Mouse (Mus musculus): ENCODE results near the gene Zfp708. TPM values are rescaled to one million over a fixed set of nuclear protein-coding genes. Genes with fewer than 3 reads are reported as not detected.

Gene Zfp708
- polyA plus RNA-seq, 1 experiment from 2014 or later: 0.60 TPM

DNA sequence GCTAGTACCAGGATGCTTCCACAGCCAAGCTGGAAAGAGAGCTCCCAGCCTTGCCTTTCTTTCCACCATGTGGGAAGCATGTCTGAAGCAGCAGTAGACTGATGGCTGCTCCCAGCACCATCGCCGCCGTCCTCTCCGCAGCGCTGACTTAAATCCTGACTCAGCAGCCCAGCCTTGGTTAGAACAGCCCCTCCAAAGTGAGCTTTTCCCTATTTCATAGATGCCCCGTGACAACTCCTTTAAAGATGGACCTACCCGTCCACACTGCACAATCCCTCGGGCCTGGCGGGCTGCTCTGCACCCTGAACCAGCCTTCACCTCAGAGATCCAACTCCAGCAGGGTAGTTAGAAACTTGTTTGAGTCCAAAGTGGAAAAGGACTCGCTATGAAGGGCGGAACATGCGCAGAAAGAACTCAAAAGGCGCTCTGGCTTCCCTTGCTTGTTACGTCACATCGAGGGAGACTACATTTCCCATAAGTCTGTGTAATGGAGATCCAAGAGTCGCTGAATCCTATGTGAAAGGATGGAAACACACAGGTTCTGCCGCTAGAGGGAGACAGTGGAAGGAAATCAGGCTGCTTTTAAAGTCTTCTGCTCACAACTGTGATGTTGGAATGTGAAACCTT is 10.5 kb upstream of the Zfp708 start, which contains the start of gene Gm28557:
Gene Gm28557 (minus strand): TSS at position 411 of the 627 bp plus-strand sequence.
- ATAC-seq (ENCODE audit: low read depth): peak; percentile 97
- Histone ChIP-seq H3K4me1 (ENCODE audit: control insufficient read depth, low read depth, low read length) (peaks cover 9% of the 10 kb centered on the region), H3K9ac (ENCODE audit: low read depth, low read length) (peak within 1 kb of the TSS; percentile 81), H3K27me3 (ENCODE audit: control insufficient read depth, insufficient read depth, low read depth, low read length) (no peaks in the 10 kb centered on the region), H3K9me3 (replicated peaks; ENCODE audit: control insufficient read depth, low read length) (no peaks in the 10 kb centered on the region), H3K4me2 (ENCODE audit: low read depth, low read length) (peak within 1 kb of the TSS; percentile 77), H3K4me3 (ENCODE audit: low read depth, low read length) (peak within 1 kb of the TSS; percentile 76), H3K36me3 (ENCODE audit: control insufficient read depth, insufficient read depth) (peaks cover 6% of the 10 kb centered on the region), H3K27ac (ENCODE audit: low read length) (peak within 1 kb of the TSS; percentile 90)
- WGBS (ENCODE audit: insufficient replicate concordance): 0% methylated on average over 17 of the region's 17 CpGs

DNA sequence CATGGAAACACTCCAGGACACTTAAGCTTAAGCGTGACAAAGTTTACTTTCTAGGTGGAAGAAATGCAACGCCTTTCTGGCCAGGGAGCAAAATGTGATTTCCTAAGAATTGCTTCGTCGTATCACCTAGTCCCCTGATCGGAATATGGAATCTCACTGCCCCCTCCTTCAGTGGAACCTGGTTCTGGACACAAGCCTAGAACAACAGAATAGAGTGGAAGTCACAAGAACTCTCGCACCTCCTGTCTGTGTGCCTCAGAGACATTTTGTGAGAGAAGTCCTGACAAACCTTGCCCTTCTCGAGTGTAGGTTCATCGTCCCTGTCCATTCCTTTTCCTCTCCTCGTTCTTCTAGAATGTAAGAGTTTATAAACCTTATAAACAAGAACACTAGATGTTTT is 9.9 kb upstream of the Zfp708 start:
- peaks cover 6% of the 10 kb centered on the region for H3K36me3 ChIP-seq (ENCODE audit: control insufficient read depth, insufficient read depth)
- peak overlapping the region; percentile 76 for H3K4me3 ChIP-seq (ENCODE audit: low read depth, low read length)
- peak overlapping the region; percentile 81 for H3K9ac ChIP-seq (ENCODE audit: low read depth, low read length)
- no peaks in the 10 kb centered on the region for H3K9me3 ChIP-seq (replicated peaks; ENCODE audit: control insufficient read depth, low read length)
- peak overlapping the region; percentile 77 for H3K4me2 ChIP-seq (ENCODE audit: low read depth, low read length)
- H3K27ac ChIP-seq (ENCODE audit: low read length): peak overlapping the region; percentile 90
- no peaks in the 10 kb centered on the region for H3K27me3 ChIP-seq (ENCODE audit: control insufficient read depth, insufficient read depth, low read depth, low read length)
- no peak for ATAC-seq (ENCODE audit: low read depth)
- H3K4me1 ChIP-seq (ENCODE audit: control insufficient read depth, low read depth, low read length): peaks cover 9% of the 10 kb centered on the region
- 51% methylated on average over 9 of the region's 9 CpGs for WGBS (ENCODE audit: insufficient replicate concordance)

DNA sequence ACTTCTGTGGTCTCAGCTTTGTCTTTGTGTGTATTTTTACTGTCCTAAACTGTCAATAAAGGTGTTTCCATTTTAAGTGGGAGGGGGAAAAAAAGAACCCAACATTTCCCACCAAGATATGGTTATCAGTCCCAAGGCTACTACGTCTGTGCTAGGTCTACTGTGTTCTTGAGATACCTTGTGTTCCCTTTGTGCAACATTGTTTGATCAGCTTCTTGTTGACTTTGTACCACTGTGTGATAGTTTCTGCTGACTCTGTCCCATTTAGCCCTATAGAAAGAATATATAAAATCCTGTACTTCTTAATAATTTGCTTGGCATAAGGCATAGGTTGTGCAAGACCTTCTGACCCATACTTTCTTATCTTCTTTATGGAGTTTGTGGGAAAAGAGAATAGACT is 7.6 kb downstream of the Zfp708 start:
- Histone ChIP-seq H3K4me2 (ENCODE audit: low read depth, low read length) (no peak overlapping the region), H3K36me3 (ENCODE audit: control insufficient read depth, insufficient read depth) (peaks cover 3% of the 10 kb centered on the region; the same call in 1 of the 2 replicates), H3K9me3 (replicated peaks; ENCODE audit: control insufficient read depth, low read length) (no peaks in the 10 kb centered on the region), H3K4me1 (ENCODE audit: control insufficient read depth, low read depth, low read length) (no peaks in the 10 kb centered on the region), H3K4me3 (ENCODE audit: low read depth, low read length) (no peak overlapping the region), H3K27ac (ENCODE audit: low read length) (no peak overlapping the region), H3K27me3 (ENCODE audit: control insufficient read depth, insufficient read depth, low read depth, low read length) (no peaks in the 10 kb centered on the region), H3K9ac (ENCODE audit: low read depth, low read length) (no peak overlapping the region)
- 33% methylated on average over 1 of the region's 1 CpGs for WGBS (ENCODE audit: insufficient replicate concordance)
- ATAC-seq (ENCODE audit: low read depth): no peak

DNA sequence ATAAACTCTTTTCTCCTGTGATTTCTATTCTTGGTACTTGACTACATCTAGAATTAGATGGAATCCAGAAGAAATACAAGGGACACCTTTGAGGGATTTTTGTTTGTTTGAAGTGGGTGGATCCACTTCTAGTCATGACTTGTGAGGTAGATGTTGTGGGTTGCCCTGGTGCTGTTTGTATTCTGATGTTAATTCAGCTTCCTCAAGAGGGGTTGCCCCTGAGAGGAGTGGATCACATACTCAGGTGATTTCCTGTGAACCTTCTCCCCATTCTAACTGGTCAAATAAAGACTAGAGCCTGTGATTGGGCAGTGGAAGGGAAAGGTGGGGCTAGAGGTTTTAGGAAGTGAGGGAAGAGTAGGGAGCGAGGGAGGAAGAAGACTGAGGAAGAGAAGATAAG is 15.8 kb downstream of the Zfp708 start:
- WGBS (ENCODE audit: insufficient replicate concordance): 53% methylated on average over 1 of the region's 1 CpGs
- Histone ChIP-seq H3K9ac (ENCODE audit: low read depth, low read length) (no peak overlapping the region), H3K27ac (ENCODE audit: low read length) (peak overlapping the region; percentile 86), H3K36me3 (ENCODE audit: control insufficient read depth, insufficient read depth) (no peaks in the 10 kb centered on the region), H3K4me3 (ENCODE audit: low read depth, low read length) (peak overlapping the region; percentile 72; the same call in 1 of the 2 replicates), H3K9me3 (replicated peaks; ENCODE audit: control insufficient read depth, low read length) (no peaks in the 10 kb centered on the region), H3K4me2 (ENCODE audit: low read depth, low read length) (peak overlapping the region; percentile 79), H3K27me3 (ENCODE audit: control insufficient read depth, insufficient read depth, low read depth, low read length) (no peaks in the 10 kb centered on the region), H3K4me1 (ENCODE audit: control insufficient read depth, low read depth, low read length) (peaks cover 2% of the 10 kb centered on the region; the same call in 1 of the 2 replicates)
- no peak for ATAC-seq (ENCODE audit: low read depth)

DNA sequence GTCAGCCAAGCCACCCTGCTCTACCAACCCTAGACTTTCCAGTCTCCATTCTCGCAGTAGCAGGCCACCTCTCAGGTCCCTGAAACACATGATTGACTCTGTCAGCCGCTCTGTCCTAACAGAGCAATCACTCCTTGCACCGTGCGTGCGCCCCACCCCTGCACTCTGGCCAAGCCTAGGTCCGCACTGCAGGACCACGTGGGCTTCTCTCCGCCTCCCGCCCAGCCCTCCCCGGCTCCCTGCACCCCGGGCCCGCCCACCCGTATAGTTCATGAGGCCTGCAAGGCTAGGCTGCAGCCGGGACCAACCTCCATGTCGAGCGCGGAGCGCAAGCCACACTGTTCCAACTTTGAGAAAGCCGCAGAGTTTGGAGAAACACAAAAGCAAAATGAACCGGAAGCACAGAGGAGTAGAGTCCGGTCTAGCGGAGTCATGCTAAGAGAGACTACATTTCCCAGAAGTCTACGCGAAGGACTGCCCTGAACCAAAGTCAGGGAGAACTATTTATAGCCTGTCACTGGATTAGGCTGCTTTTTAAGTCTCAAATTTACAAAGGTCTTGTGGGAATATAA is 16.5 kb downstream of the Zfp708 start:
- ATAC-seq (ENCODE audit: low read depth): peak; percentile 100
- WGBS (ENCODE audit: insufficient replicate concordance): under 1% methylated on average over 24 of the region's 24 CpGs

DNA sequence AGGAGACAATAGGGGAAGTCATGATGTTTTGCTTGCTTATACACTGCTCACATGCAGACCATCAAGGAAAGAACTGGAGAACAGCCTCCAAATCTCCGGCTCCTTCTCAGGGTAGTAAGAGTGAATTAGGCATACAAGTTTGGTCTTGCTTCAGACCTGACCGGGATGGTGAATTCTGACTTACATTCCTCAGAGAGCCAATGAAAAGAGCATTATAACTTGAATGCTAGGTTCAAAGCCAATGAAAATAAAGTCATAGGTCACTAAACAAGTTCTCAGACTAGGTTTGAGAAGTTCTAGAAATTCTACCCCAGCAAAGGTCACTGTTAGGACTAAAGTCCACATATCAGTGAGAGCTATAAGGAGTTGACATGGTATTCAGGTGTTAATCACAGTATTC is 20.5 kb downstream of the Zfp708 start:
- 78% methylated on average over 2 of the region's 2 CpGs for WGBS (ENCODE audit: insufficient replicate concordance)
- ATAC-seq (ENCODE audit: low read depth): no peak
- H3K27me3 ChIP-seq (ENCODE audit: control insufficient read depth, insufficient read depth, low read depth, low read length): no peaks in the 10 kb centered on the region

More for the DNA sequence above, 16.5 kb downstream of the Zfp708 start:
- H3K4me3 ChIP-seq (ENCODE audit: low read depth, low read length): peak overlapping the region; percentile 72
- H3K4me1 ChIP-seq (ENCODE audit: control insufficient read depth, low read depth, low read length): peaks cover 2% of the 10 kb centered on the region; the same call in 1 of the 2 replicates
- peak overlapping the region; percentile 86 for H3K27ac ChIP-seq (ENCODE audit: low read length)
- no peaks in the 10 kb centered on the region for H3K36me3 ChIP-seq (ENCODE audit: control insufficient read depth, insufficient read depth)
- peak overlapping the region; percentile 61 for H3K9ac ChIP-seq (ENCODE audit: low read depth, low read length)
- H3K9me3 ChIP-seq (replicated peaks; ENCODE audit: control insufficient read depth, low read length): no peaks in the 10 kb centered on the region
- no peaks in the 10 kb centered on the region for H3K27me3 ChIP-seq (ENCODE audit: control insufficient read depth, insufficient read depth, low read depth, low read length)
- H3K4me2 ChIP-seq (ENCODE audit: low read depth, low read length): peak overlapping the region; percentile 79

DNA sequence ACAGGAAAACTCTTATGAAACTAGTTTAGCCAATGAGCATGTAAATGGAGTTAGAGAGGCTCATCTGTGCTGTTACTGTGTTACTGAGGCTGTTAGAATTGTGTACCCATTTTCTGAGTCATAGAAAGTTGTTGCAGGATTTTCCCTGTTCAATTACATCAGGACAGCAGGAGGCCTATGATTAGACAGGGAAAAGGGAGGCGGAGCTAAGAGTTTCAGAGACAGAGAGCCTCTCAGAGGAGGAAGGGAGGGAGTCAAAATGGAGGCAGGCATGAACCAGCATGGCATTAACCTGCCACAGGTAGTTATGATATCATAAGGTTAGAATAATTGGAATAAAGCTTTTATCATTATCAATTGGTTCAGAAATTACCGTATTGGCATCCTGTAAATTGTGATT is 25.0 kb downstream of the Zfp708 start:
- Histone ChIP-seq H3K27ac (ENCODE audit: low read length) (no peak overlapping the region), H3K4me2 (ENCODE audit: low read depth, low read length) (no peak overlapping the region), H3K27me3 (ENCODE audit: control insufficient read depth, insufficient read depth, low read depth, low read length) (no peaks in the 10 kb centered on the region), H3K4me1 (ENCODE audit: control insufficient read depth, low read depth, low read length) (no peaks in the 10 kb centered on the region), H3K36me3 (ENCODE audit: control insufficient read depth, insufficient read depth) (peaks cover 24% of the 10 kb centered on the region), H3K4me3 (ENCODE audit: low read depth, low read length) (no peak overlapping the region), H3K9me3 (replicated peaks; ENCODE audit: control insufficient read depth, low read length) (no peaks in the 10 kb centered on the region; the same call in 1 of the 2 replicates), H3K9ac (ENCODE audit: low read depth, low read length) (no peak overlapping the region)
- 81% methylated on average over 2 of the region's 2 CpGs for WGBS (ENCODE audit: insufficient replicate concordance)
- no peak for ATAC-seq (ENCODE audit: low read depth)

More for the DNA sequence above, 20.5 kb downstream of the Zfp708 start:
- no peak overlapping the region for H3K9ac ChIP-seq (ENCODE audit: low read depth, low read length)
- H3K4me3 ChIP-seq (ENCODE audit: low read depth, low read length): no peak overlapping the region
- H3K9me3 ChIP-seq (replicated peaks; ENCODE audit: control insufficient read depth, low read length): no peaks in the 10 kb centered on the region
- H3K27ac ChIP-seq (ENCODE audit: low read length): no peak overlapping the region
- no peak overlapping the region for H3K4me2 ChIP-seq (ENCODE audit: low read depth, low read length)
- H3K36me3 ChIP-seq (ENCODE audit: control insufficient read depth, insufficient read depth): peaks cover 11% of the 10 kb centered on the region
- peaks cover 2% of the 10 kb centered on the region; the same call in 1 of the 2 replicates for H3K4me1 ChIP-seq (ENCODE audit: control insufficient read depth, low read depth, low read length)

DNA sequence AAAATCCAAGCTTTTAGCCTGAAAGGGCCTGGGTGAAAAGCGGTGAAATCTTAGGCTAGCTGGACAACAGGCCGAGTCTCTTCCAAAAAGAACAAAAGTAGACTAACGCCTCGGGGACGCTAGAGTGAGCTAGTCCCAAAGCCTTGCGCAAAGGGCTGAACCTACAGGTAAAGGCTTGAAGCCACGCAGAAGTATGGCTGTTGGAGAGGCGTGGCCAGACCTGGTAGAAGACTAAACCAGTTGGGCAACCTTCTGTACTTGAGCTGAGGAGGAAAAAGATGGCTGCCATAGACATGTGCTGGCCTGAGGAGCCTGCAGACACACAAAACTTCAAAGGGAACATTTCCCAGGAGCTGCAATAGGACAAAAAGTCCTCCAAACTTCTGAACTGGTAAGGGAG is 32.4 kb downstream of the Zfp708 start:
- Histone ChIP-seq H3K4me1 (ENCODE audit: control insufficient read depth, low read depth, low read length) (no peaks in the 10 kb centered on the region), H3K4me2 (ENCODE audit: low read depth, low read length) (no peak overlapping the region), H3K9me3 (replicated peaks; ENCODE audit: control insufficient read depth, low read length) (no peaks in the 10 kb centered on the region), H3K4me3 (ENCODE audit: low read depth, low read length) (no peak overlapping the region), H3K27ac (ENCODE audit: low read length) (no peak overlapping the region), H3K9ac (ENCODE audit: low read depth, low read length) (no peak overlapping the region), H3K36me3 (ENCODE audit: control insufficient read depth, insufficient read depth) (peaks cover 4% of the 10 kb centered on the region), H3K27me3 (ENCODE audit: control insufficient read depth, insufficient read depth, low read depth, low read length) (no peaks in the 10 kb centered on the region)
- no peak for ATAC-seq (ENCODE audit: low read depth)
- WGBS (ENCODE audit: insufficient replicate concordance): 72% methylated on average over 8 of the region's 8 CpGs

DNA sequence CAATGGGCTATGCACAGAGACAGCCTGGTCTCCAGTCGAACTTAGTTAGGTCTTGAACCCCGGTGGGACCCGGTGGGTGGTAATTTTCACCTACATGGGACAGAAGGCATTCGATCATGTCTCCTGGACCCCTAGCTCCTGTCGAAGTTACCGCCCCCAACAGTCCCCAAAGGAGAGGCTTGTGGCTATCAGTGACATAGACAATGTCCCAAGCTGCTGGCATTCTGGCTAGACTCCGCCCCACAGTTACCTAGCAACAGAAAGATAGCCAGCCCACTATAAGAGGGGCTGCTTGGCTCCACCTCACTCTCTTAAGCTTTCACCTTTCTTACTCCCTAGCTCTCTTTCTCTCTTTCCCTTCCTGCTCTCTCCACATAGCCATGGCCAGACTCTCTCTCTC is 35.3 kb downstream of the Zfp708 start:
- 54% methylated on average over 7 of the region's 7 CpGs for WGBS (ENCODE audit: insufficient replicate concordance)
- Histone ChIP-seq H3K4me2 (ENCODE audit: low read depth, low read length) (no peak overlapping the region), H3K4me3 (ENCODE audit: low read depth, low read length) (no peak overlapping the region), H3K9ac (ENCODE audit: low read depth, low read length) (no peak overlapping the region), H3K27me3 (ENCODE audit: control insufficient read depth, insufficient read depth, low read depth, low read length) (no peaks in the 10 kb centered on the region), H3K4me1 (ENCODE audit: control insufficient read depth, low read depth, low read length) (peaks cover 4% of the 10 kb centered on the region; the same call in 1 of the 2 replicates), H3K27ac (ENCODE audit: low read length) (no peak overlapping the region), H3K36me3 (ENCODE audit: control insufficient read depth, insufficient read depth) (no peaks in the 10 kb centered on the region), H3K9me3 (replicated peaks; ENCODE audit: control insufficient read depth, low read length) (no peaks in the 10 kb centered on the region)
- ATAC-seq (ENCODE audit: low read depth): no peak
